Mouse (Mus musculus) spleen, adult 2 months (tissue): ENCODE data around the gene Sh3bp2.
A peak's percentile ranks its signal among the peaks of the same experiment; 100 is the strongest.

ENCODE experiments used
- CTCF ChIP-seq: fragments of 200-500 bp; IDR thresholded peaks from 2 replicates; pipeline ENCODE4 v1.5.1; 2011; ENCODE audit warnings: mild to moderate bottlenecking, inconsistent platforms; ENCODE audit not compliant: insufficient read depth, insufficient read length, insufficient replicate concordance; ENCODE audit errors: extremely low read depth
- POLR2A ChIP-seq: fragments of 200-500 bp; IDR thresholded peaks from 2 replicates; pipeline ENCODE4 v1.6.1; 2011; ENCODE audit warnings: low read depth, low read length, inconsistent platforms

GRCm38 (mm10) chr5:34525663-34526476 is at the start of gene Sh3bp2:
- peak; percentile 90 for TF ChIP-seq POLR2A
- no peak for TF ChIP-seq CTCF
